Mouse (Mus musculus): ENCODE results near the gene Ccdc13. TPM values are rescaled to one million over a fixed set of nuclear protein-coding genes. Genes with fewer than 3 reads are reported as not detected.

Ccdc13 gene
- polyA plus RNA-seq, 1 experiment from 2014 or later = not detected

DNA sequence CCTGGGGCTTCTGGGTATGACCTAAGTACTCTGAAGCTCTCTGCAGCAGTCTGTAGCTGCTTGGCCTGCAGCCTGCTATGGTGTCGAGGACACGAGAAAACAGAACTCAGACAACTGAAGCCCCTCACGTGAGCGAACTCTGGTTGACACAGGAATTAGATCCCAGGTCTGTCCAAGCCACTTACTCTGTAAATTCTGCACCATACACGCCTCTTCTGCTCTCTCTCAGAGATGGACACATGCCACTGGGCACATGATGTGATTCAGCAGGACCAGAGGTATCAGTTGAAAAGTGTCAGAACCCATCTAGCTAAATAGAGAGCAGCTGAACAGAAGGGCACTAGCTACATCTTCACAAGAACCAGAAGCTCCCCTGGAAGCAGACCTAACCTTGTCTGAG, 66.8 kb downstream of the Ccdc13 start:
- peaks cover 17% of the 10 kb centered on the region for H3K36me3 ChIP-seq
- WGBS = 49% methylated on average over 5 of the region's 5 CpGs
- ATAC-seq (replicated peaks; ENCODE audit: insufficient number of reproducible peaks, insufficient read depth, low FRiP score, low read depth) = no peak
- no peak overlapping the region for H3K9ac ChIP-seq
- H3K9me3 ChIP-seq (replicated peaks) = no peaks in the 10 kb centered on the region
- peaks cover 21% of the 10 kb centered on the region for H3K4me1 ChIP-seq (replicated peaks)
- no peak overlapping the region for H3K27ac ChIP-seq
- H3K4me3 ChIP-seq = no peak overlapping the region
- H3K27me3 ChIP-seq = peaks cover 10% of the 10 kb centered on the region
- no peak overlapping the region for H3K4me2 ChIP-seq

DNA sequence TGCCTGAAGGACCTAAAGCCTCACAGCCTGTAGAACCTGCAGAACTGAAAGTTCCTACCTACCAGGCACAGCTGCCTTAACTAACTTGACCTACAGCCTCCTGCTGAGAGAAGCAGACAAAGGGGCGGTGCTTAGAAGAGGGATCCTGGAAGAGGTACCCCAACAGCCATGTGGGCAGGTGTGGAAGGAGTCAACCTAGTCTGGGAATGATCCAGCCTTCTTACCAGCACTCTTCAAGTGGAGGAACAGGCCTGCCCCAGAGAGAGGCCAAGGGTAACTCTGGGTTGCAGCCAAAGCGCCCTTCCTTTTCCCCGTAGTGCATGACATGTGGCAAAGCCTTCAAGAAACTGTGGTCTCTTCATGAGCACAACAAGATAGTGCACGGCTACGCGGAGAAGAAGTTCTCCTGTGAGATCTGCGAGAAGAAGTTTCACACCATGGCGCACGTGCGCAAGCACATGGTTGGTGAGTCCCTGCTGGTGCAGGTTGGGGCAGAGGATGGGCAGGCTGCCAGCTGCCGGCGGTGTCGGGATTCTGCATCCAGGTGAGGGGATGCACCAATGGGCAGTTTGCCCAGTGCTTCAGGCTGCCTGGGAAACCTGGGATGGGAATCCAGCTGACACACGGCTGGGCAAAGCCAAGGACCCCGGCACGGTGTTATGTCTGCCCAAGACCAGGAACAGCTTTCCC, 74.0 kb downstream of the Ccdc13 start:
- no peak overlapping the region for H3K9ac ChIP-seq
- H3K36me3 ChIP-seq = peaks cover 63% of the 10 kb centered on the region
- H3K27me3 ChIP-seq = no peaks in the 10 kb centered on the region
- no peak overlapping the region for H3K4me3 ChIP-seq
- no peaks in the 10 kb centered on the region for H3K9me3 ChIP-seq (replicated peaks)
- no peak overlapping the region for H3K4me2 ChIP-seq
- H3K27ac ChIP-seq = no peak overlapping the region
- no peak for ATAC-seq (replicated peaks; ENCODE audit: insufficient number of reproducible peaks, insufficient read depth, low FRiP score, low read depth)
- WGBS = 80% methylated on average over 16 of the region's 16 CpGs
- H3K4me1 ChIP-seq (replicated peaks) = peaks cover 29% of the 10 kb centered on the region

- no peak for ATAC-seq (replicated peaks; ENCODE audit: insufficient number of reproducible peaks, insufficient read depth, low FRiP score, low read depth)
- Histone ChIP-seq H3K9ac (no peak overlapping the region), H3K27me3 (no peaks in the 10 kb centered on the region), H3K4me1 (replicated peaks) (peaks cover 34% of the 10 kb centered on the region), H3K9me3 (replicated peaks) (no peaks in the 10 kb centered on the region), H3K4me2 (no peak overlapping the region), H3K36me3 (peaks cover 59% of the 10 kb centered on the region), H3K27ac (no peak overlapping the region), H3K4me3 (no peak overlapping the region)
- WGBS = 81% methylated on average over 19 of the region's 19 CpGs
Observed at GRCm38 (mm10) chr9:121763716-121764115, 75.5 kb downstream of the Ccdc13 start.

DNA sequence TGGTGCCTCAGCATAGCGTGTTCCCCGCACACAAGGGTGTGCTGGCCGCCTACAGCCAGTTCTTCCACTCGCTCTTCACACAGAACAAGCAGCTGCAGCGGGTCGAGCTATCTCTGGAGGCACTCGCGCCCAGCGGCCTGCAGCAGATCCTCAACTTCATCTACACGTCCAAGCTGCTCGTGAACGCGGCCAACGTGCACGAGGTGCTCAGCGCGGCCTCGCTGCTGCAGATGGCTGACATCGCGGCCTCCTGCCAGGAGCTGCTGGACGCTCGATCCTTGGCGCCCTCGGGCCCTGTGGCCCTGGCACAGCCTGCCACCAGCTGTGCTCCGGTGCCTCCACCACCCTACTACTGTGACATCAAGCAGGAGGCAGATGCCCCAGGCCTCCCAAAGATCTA, 76.5 kb downstream of the Ccdc13 start:
- H3K9me3 ChIP-seq (replicated peaks) = no peaks in the 10 kb centered on the region
- H3K4me3 ChIP-seq = no peak overlapping the region
- H3K4me2 ChIP-seq = no peak overlapping the region
- no peaks in the 10 kb centered on the region for H3K27me3 ChIP-seq
- peaks cover 43% of the 10 kb centered on the region for H3K4me1 ChIP-seq (replicated peaks)
- no peak for ATAC-seq (replicated peaks; ENCODE audit: insufficient number of reproducible peaks, insufficient read depth, low FRiP score, low read depth)
- peaks cover 50% of the 10 kb centered on the region for H3K36me3 ChIP-seq
- 85% methylated on average over 25 of the region's 25 CpGs for WGBS
- no peak overlapping the region for H3K9ac ChIP-seq
- no peak overlapping the region for H3K27ac ChIP-seq

GRCm38 (mm10) chr9:121762248-121762647, 77.0 kb downstream of the Ccdc13 start:
- Histone ChIP-seq H3K9me3 (replicated peaks) (no peaks in the 10 kb centered on the region), H3K36me3 (peaks cover 44% of the 10 kb centered on the region), H3K4me1 (replicated peaks) (peaks cover 47% of the 10 kb centered on the region), H3K4me2 (no peak overlapping the region), H3K9ac (0 out of 2 replicates have a peak overlapping the region, but pooled peaks have one; percentile 0), H3K27ac (no peak overlapping the region), H3K4me3 (no peak overlapping the region), H3K27me3 (no peaks in the 10 kb centered on the region)
- 85% methylated on average over 10 of the region's 10 CpGs for WGBS
- no peak for ATAC-seq (replicated peaks; ENCODE audit: insufficient number of reproducible peaks, insufficient read depth, low FRiP score, low read depth)

- peaks cover 47% of the 10 kb centered on the region for H3K4me1 ChIP-seq (replicated peaks)
- H3K36me3 ChIP-seq = peaks cover 40% of the 10 kb centered on the region
- no peak overlapping the region for H3K4me2 ChIP-seq
- H3K27me3 ChIP-seq = no peaks in the 10 kb centered on the region
- H3K9me3 ChIP-seq (replicated peaks) = no peaks in the 10 kb centered on the region
- 0 out of 2 replicates have a peak overlapping the region, but pooled peaks have one; percentile 0 for H3K9ac ChIP-seq
- no peak overlapping the region for H3K27ac ChIP-seq
- no peak for ATAC-seq (replicated peaks; ENCODE audit: insufficient number of reproducible peaks, insufficient read depth, low FRiP score, low read depth)
- 63% methylated on average over 8 of the region's 8 CpGs for WGBS
- H3K4me3 ChIP-seq = no peak overlapping the region
Observed at GRCm38 (mm10) chr9:121761787-121762186, 77.5 kb downstream of the Ccdc13 start.

- Histone ChIP-seq H3K4me3 (peak overlapping the region; percentile 91), H3K36me3 (peaks cover 37% of the 10 kb centered on the region), H3K9me3 (replicated peaks) (no peaks in the 10 kb centered on the region), H3K4me1 (replicated peaks) (peaks cover 47% of the 10 kb centered on the region), H3K9ac (peak overlapping the region; percentile 96), H3K4me2 (peak overlapping the region; percentile 79), H3K27me3 (no peaks in the 10 kb centered on the region), H3K27ac (peak overlapping the region; percentile 96)
- 65% methylated on average over 10 of the region's 10 CpGs for WGBS
- ATAC-seq (replicated peaks; ENCODE audit: insufficient number of reproducible peaks, insufficient read depth, low FRiP score, low read depth) = no peak
Observed at GRCm38 (mm10) chr9:121761091-121761665, 78.1 kb downstream of the Ccdc13 start.

GRCm38 (mm10) chr9:121760271-121761090, 78.8 kb downstream of the Ccdc13 start:
- peaks cover 47% of the 10 kb centered on the region for H3K4me1 ChIP-seq (replicated peaks)
- no peaks in the 10 kb centered on the region for H3K27me3 ChIP-seq
- peak overlapping the region; percentile 96 for H3K27ac ChIP-seq
- WGBS = 2% methylated on average over 42 of the region's 43 CpGs
- H3K9ac ChIP-seq = peak overlapping the region; percentile 96
- H3K4me3 ChIP-seq = peak overlapping the region; percentile 91
- no peaks in the 10 kb centered on the region for H3K9me3 ChIP-seq (replicated peaks)
- peaks cover 37% of the 10 kb centered on the region for H3K36me3 ChIP-seq
- peak; percentile 75 for ATAC-seq (replicated peaks; ENCODE audit: insufficient number of reproducible peaks, insufficient read depth, low FRiP score, low read depth)
- peak overlapping the region; percentile 79 for H3K4me2 ChIP-seq

- Histone ChIP-seq H3K4me1 (replicated peaks) (peaks cover 44% of the 10 kb centered on the region), H3K36me3 (peaks cover 38% of the 10 kb centered on the region), H3K9ac (peak within 1 kb of the TSS; percentile 96), H3K27me3 (no peaks in the 10 kb centered on the region), H3K4me3 (peak within 1 kb of the TSS; percentile 91), H3K27ac (peak within 1 kb of the TSS; percentile 96), H3K4me2 (peak within 1 kb of the TSS; percentile 79), H3K9me3 (replicated peaks) (no peaks in the 10 kb centered on the region)
- peak; percentile 79 for ATAC-seq (replicated peaks; ENCODE audit: insufficient number of reproducible peaks, insufficient read depth, low FRiP score, low read depth)
- WGBS = under 1% methylated on average over 97 of the region's 97 CpGs
Observed at GRCm38 (mm10) chr9:121759091-121760081, 79.9 kb downstream of the Ccdc13 start, which contains the start of gene Zfp651. Gene Zfp651 (plus strand): TSS chr9:121759330.

GRCm38 (mm10) chr9:121757835-121758814, 81.1 kb downstream of the Ccdc13 start:
- peak overlapping the region; percentile 96 for H3K27ac ChIP-seq
- peaks cover 37% of the 10 kb centered on the region for H3K36me3 ChIP-seq
- H3K9ac ChIP-seq = peak overlapping the region; percentile 96
- H3K4me3 ChIP-seq = peak overlapping the region; percentile 91
- no peaks in the 10 kb centered on the region for H3K27me3 ChIP-seq
- H3K4me1 ChIP-seq (replicated peaks) = peaks cover 39% of the 10 kb centered on the region
- H3K4me2 ChIP-seq = peak overlapping the region; percentile 79
- WGBS = 54% methylated on average over 10 of the region's 10 CpGs
- no peak for ATAC-seq (replicated peaks; ENCODE audit: insufficient number of reproducible peaks, insufficient read depth, low FRiP score, low read depth)
- H3K9me3 ChIP-seq (replicated peaks) = no peaks in the 10 kb centered on the region

Data from heart, embryonic 15.5 days (tissue).